Mouse (Mus musculus) forebrain, embryonic 13.5 days (tissue): ENCODE measurements around the gene Ccdc78. TPM values are rescaled to one million over a fixed set of nuclear protein-coding genes. Genes with fewer than 3 reads are reported as not detected.

ENCODE experiments used
- ATAC-seq: fragments of 200-750 bp; cut with Nextera tagmentation; 2 replicates; pipeline ENCODE4 v1.8.0; 2017
- H3K27ac ChIP-seq: fragments of 300-500 bp; sonication (generic); 2 replicates; pipeline ENCODE4 v1.5.1; 2015; ENCODE audit warnings: inconsistent platforms, mild to moderate bottlenecking, moderate library complexity
- H3K27me3 ChIP-seq: fragments of 300-500 bp; sonication (generic); 2 replicates; pipeline ENCODE4 v1.6.1; 2015; ENCODE audit warnings: mild to moderate bottlenecking, inconsistent platforms
- H3K36me3 ChIP-seq: fragments of 300-500 bp; sonication (generic); 2 replicates; pipeline ENCODE4 v1.6.1; 2015; ENCODE audit warnings: mild to moderate bottlenecking, inconsistent platforms; ENCODE audit not compliant: poor library complexity, severe bottlenecking
- H3K4me1 ChIP-seq: fragments of 300-500 bp; sonication (generic); 2 replicates; pipeline ENCODE4 v1.6.1; 2015; ENCODE audit warnings: inconsistent platforms
- H3K4me2 ChIP-seq: fragments of 300-500 bp; sonication (generic); 2 replicates; pipeline ENCODE4 v1.6.1; 2015; ENCODE audit warnings: inconsistent platforms, mild to moderate bottlenecking, moderate library complexity
- H3K4me3 ChIP-seq: fragments of 300-500 bp; sonication (generic); 2 replicates; pipeline ENCODE4 v1.5.1; 2015; ENCODE audit warnings: mild to moderate bottlenecking, inconsistent platforms
- H3K9ac ChIP-seq: fragments of 300-500 bp; sonication (generic); 2 replicates; pipeline ENCODE4 v1.6.1; 2015; ENCODE audit warnings: mild to moderate bottlenecking, inconsistent platforms
- H3K9me3 ChIP-seq: fragments of 300-500 bp; sonication (generic); replicated peaks from 2 replicates; pipeline ENCODE4 v1.6.1; 2016; ENCODE audit warnings: inconsistent platforms
- WGBS: fragments of 180-500 bp; shearing (Covaris S2); methylation state at CpG from one replicate; pipeline ENCODE4 v1.1.7; 2015; 5-methylcytosine and 5-hydroxymethylcytosine counted together
- polyA plus RNA-seq: library from polyadenylated mRNA; unstranded; fragments of >200 nt; fragmentation: Nextera tagmentation; extraction: Ambion mirVana; gene quantifications from 2 replicates; pipeline ENCODE4 v1.2.1, GENCODE M21; 2015

The Ccdc78 gene
- polyA plus RNA-seq, 1 experiment from 2014 or later, result 0.21 TPM

DNA sequence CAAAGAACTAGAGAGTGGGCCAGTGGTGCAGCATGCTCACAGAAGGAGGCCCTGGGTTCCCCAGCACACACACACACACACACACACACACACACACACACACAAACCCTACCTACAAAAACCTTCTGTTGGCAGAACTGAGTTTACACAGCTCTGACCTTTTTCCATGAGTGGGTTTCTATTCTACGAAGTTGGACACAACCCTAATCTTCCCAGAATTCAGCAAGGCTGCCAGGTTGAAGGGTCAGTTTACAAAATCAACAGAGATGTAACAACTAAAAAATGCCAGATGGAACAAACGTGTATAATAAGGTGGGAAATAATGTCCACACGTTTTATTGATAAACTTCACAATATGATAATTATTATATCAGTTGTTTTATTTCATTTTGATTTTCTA is 28.7 kb upstream of the Ccdc78 start:
- H3K36me3 ChIP-seq, result no peaks in the 10 kb centered on the region
- WGBS, result 80% methylated on average over 3 of the region's 3 CpGs

DNA sequence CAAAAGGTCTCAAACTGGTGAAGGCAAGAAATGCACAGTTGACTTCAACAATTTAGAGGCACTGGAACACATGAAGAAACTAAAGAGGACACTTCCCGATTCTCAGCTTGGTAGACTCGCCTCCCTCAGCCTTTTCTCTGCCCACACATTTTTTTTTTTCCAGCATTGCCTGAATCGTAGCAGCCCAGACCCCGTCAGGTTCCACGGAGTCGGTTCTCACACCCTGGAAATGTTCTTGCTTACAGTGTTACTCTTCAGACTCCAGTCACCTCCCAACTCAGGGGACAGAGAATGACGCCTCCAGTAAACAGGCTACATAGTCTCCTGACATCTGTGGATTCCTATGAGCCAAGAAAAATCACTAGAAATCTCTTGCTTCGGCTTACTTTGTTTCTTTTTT is 26.2 kb upstream of the Ccdc78 start:
- WGBS, result 80% methylated on average over 8 of the region's 8 CpGs
- no peak overlapping the region for H3K27ac ChIP-seq
- H3K4me3 ChIP-seq, result no peak overlapping the region
- no peaks in the 10 kb centered on the region for H3K36me3 ChIP-seq
- H3K4me1 ChIP-seq, result no peaks in the 10 kb centered on the region
- no peak overlapping the region for H3K4me2 ChIP-seq
- no peak for ATAC-seq
- 0 out of 2 replicates have a peak, but pooled peaks cover 4% of the 10 kb centered on the region for H3K27me3 ChIP-seq
- H3K9ac ChIP-seq, result no peak overlapping the region
- H3K9me3 ChIP-seq, result no peaks in the 10 kb centered on the region

More for the DNA sequence above, 28.7 kb upstream of the Ccdc78 start:
- Histone ChIP-seq H3K27ac (no peak overlapping the region), H3K27me3 (0 out of 2 replicates have a peak, but pooled peaks cover 4% of the 10 kb centered on the region), H3K4me1 (no peaks in the 10 kb centered on the region), H3K4me2 (no peak overlapping the region), H3K4me3 (no peak overlapping the region), H3K9ac (no peak overlapping the region), H3K9me3 (no peaks in the 10 kb centered on the region)
- ATAC-seq, result no peak

DNA sequence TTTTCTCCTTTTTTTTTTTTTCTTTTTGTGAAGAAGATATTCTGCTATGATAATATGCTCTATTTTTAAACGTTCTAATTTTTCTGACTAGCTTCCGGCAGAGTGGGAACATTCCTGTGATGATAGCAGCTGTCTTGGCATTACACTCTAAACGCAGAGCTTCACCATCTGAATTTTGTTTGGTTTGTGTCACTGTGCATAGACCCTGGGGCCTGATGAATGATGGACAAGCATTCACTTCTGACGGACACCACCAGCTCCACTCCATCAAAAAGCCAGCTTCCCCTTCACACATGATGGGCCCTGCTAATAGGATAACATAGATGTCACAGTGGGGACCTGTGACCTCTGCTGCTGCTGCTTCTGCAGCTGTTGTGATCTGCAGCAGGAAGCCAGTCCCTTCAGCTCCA is 24.8 kb upstream of the Ccdc78 start:
- Histone ChIP-seq H3K9me3 (no peaks in the 10 kb centered on the region), H3K36me3 (no peaks in the 10 kb centered on the region), H3K4me3 (no peak overlapping the region), H3K27me3 (0 out of 2 replicates have a peak, but pooled peaks cover 4% of the 10 kb centered on the region), H3K4me1 (peaks cover 9% of the 10 kb centered on the region), H3K9ac (no peak overlapping the region), H3K27ac (no peak overlapping the region), H3K4me2 (no peak overlapping the region)
- WGBS, result 57% methylated on average over 4 of the region's 4 CpGs
- ATAC-seq, result no peak

DNA sequence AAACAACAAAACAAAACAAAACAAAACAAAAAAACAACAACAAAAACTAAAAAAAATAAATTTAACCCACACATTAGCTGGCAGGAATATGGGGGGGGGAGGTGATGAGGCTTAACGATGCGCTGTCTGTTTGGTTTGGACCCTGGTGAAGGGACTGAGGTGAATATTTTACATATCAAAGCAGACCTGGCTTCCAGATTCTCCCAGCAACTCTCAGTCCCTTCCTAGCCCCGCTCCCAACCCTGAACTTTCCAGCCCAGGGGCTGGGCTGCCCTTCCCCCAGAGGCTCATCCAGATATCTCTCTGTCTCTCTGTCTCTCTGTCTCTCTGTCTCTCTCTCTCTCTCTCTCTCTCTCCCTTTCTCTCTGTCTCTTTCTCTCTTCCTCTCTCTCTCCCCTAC is 23.8 kb upstream of the Ccdc78 start:
- H3K4me3 ChIP-seq, result no peak overlapping the region
- H3K9ac ChIP-seq, result no peak overlapping the region
- no peaks in the 10 kb centered on the region for H3K9me3 ChIP-seq
- peaks cover 10% of the 10 kb centered on the region for H3K4me1 ChIP-seq
- 34% methylated on average over 3 of the region's 3 CpGs for WGBS
- no peak overlapping the region for H3K27ac ChIP-seq
- H3K27me3 ChIP-seq, result 0 out of 2 replicates have a peak, but pooled peaks cover 7% of the 10 kb centered on the region
- no peaks in the 10 kb centered on the region for H3K36me3 ChIP-seq
- H3K4me2 ChIP-seq, result no peak overlapping the region
- no peak for ATAC-seq

DNA sequence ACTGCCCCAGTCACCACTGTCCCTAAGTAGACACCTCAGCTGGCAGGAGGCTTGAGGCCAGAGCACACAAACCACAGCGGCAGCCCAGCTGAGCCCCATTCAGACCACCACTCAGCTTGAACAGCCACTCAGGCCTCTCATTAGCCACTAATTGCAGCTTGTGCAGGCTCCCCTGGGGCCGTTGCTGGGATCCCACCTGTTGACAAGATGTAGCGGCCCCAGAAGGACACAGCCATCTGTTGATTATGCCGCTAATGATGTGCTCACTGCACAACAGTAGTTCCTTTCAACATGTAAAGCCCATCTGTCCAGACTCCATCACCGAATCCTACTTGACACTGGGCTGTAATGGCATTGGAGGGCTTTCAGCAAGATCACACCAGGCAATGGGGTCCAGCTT is 20.5 kb upstream of the Ccdc78 start:
- WGBS, result 14% methylated on average over 5 of the region's 5 CpGs
- Histone ChIP-seq H3K9ac (0 out of 2 replicates have a peak overlapping the region, but pooled peaks have one; percentile 1), H3K4me3 (no peak overlapping the region), H3K4me2 (no peak overlapping the region), H3K27me3 (peaks cover 14% of the 10 kb centered on the region), H3K4me1 (peaks cover 10% of the 10 kb centered on the region), H3K27ac (no peak overlapping the region), H3K9me3 (no peaks in the 10 kb centered on the region), H3K36me3 (no peaks in the 10 kb centered on the region)
- ATAC-seq, result peak; percentile 74; the same call in 1 of the 2 replicates

DNA sequence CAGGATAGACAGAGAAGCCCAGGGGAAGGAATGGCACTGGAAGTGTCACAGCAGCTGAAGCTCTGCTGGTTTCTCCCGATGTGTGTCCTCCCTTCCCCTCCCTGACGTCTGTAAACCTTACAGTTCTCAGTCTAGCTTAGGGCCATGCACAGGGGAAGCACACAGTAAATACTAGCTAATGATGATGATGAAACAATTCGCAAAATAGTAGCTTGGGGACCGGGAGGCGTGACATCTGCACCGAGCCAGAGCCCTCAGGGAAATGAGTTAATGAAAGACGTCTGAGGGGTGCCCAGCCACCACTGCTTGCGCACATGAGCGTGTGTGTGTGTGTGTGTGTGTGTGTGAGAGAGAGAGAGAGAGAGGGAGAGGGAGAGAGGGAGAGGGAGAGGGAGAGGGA is 17.0 kb upstream of the Ccdc78 start:
- H3K4me1 ChIP-seq, result peaks cover 16% of the 10 kb centered on the region
- no peaks in the 10 kb centered on the region for H3K36me3 ChIP-seq
- H3K27me3 ChIP-seq, result peaks cover 14% of the 10 kb centered on the region
- 60% methylated on average over 9 of the region's 9 CpGs for WGBS
- ATAC-seq, result no peak
- no peaks in the 10 kb centered on the region for H3K9me3 ChIP-seq
- no peak overlapping the region for H3K4me2 ChIP-seq
- no peak overlapping the region for H3K4me3 ChIP-seq
- no peak overlapping the region for H3K27ac ChIP-seq
- H3K9ac ChIP-seq, result no peak overlapping the region

DNA sequence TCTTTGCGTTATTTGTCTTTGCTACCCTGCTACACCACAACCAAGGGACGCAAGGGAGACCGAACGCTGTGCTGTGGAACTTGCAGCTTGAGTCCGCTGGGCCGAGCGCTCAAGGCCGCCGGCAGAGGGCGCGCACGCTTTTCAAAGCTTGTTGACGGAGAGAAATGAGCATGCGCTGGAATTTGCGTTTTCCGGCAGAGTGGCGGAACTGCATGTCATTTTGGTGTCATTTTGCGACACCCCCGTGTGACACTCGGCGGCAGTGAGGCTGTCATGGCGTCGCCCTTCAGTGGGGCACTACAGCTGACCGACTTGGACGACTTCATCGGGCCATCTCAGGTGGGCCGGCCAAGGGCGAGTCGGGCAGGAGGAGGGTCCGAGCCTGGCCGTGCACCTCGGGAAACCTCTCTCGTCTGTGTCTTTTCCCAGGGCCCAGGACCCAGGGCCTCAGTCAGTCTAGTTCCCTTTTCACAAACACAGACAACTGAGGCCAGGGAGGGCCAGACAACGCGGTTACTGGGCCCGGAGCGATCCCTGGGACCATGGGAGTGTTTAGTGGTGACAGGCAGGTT is 12.7 kb upstream of the Ccdc78 start, which contains the start of gene Narfl:
Narfl (plus strand) TSS at position 228 of the 572 bp plus-strand sequence.
- Histone ChIP-seq H3K27ac (no peak within 1 kb of the TSS), H3K27me3 (0 out of 2 replicates have a peak, but pooled peaks cover 4% of the 10 kb centered on the region), H3K9me3 (no peaks in the 10 kb centered on the region), H3K4me2 (peak within 1 kb of the TSS; percentile 93), H3K36me3 (peaks cover 12% of the 10 kb centered on the region; the same call in 1 of the 2 replicates), H3K4me3 (peak within 1 kb of the TSS; percentile 73), H3K9ac (peak within 1 kb of the TSS; percentile 84), H3K4me1 (peaks cover 12% of the 10 kb centered on the region)
- peak; percentile 90 for ATAC-seq
- WGBS, result under 1% methylated on average over 37 of the region's 37 CpGs

DNA sequence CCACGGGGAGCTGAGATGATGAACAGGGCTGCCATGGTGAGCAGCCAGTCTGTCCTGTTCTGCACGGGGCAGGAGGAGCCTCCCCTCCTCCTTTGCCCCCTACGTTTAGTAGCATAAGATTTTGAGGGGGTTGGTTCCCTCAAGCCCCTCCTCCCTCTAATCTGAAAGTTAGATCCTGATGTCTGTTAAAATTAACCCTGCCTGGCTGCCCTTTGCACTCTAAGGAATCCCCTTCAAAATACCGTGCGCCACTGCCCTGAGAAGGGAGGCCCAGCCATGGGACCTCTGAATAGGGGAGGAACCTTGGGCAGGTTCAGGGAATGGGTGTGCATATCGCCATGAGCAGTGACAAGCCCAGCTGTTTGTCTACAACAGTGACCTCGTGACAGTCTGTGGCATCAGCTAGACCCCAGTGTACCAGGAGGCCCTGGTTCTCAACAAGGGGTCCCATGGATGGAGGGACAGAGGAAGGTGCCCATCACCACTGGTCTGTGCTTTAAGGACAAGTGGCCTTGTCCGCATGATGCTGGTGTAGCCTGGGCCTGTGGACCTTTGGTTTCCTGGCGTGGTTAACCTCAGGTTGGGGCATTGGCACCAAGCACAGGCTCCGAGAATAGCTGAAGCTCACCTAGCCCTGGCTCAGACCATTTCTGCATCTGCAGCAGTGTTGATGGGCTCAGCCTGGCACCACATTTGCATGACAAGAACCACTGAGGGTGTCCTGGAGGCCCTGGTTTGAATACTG is 10.9 kb upstream of the Ccdc78 start:
- no peak overlapping the region for H3K27ac ChIP-seq
- 78% methylated on average over 10 of the region's 10 CpGs for WGBS

DNA sequence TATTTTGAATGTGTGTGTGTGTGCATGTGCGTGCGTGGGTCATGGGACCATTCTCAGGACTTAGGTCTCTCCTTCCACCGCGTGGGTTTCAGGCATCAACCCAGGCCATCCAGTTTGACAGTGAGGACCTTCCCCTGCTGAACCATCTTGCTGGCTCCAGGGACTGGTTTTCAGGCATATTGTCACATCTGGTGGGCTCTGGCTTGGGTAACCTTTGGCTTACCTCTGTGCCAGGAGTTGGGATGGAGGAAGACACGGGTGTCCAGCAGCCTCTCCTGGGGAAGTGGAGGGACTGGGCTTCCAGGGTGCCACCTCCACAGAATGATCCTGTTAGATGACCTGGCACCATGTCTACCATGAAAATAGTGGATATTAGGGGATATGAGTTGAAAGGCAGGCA is 8.4 kb upstream of the Ccdc78 start:
- peaks cover 48% of the 10 kb centered on the region for H3K36me3 ChIP-seq
- ATAC-seq, result no peak

More for the DNA sequence above, 10.9 kb upstream of the Ccdc78 start:
- Histone ChIP-seq H3K4me1 (peaks cover 12% of the 10 kb centered on the region), H3K4me2 (no peak overlapping the region), H3K36me3 (peaks cover 24% of the 10 kb centered on the region; the same call in 1 of the 2 replicates), H3K4me3 (no peak overlapping the region), H3K9me3 (no peaks in the 10 kb centered on the region), H3K27me3 (no peaks in the 10 kb centered on the region), H3K9ac (no peak overlapping the region)
- no peak for ATAC-seq

DNA sequence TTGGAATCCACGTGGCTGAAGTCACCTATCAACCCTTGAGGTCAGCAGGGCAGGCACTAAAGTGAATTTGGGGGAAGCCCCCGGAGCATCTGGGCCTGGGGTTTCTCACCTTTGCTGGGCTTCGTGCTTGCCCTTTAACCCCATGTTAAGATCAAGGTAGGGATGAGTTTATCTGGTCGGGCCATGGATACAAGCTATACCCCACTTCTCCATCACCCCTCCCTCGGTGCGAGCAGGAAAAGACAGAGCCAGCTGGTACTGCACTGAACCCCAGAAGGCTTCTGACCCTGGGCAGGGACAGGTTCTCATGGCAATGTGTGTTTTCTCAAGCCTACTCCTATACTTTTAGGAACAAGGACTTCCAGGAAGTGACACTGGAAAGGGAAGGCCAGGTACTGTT is 5.0 kb upstream of the Ccdc78 start:
- H3K4me2 ChIP-seq, result no peak overlapping the region
- peaks cover 25% of the 10 kb centered on the region for H3K4me1 ChIP-seq
- no peaks in the 10 kb centered on the region for H3K27me3 ChIP-seq
- ATAC-seq, result no peak
- H3K9ac ChIP-seq, result no peak overlapping the region
- 88% methylated on average over 6 of the region's 6 CpGs for WGBS
- no peaks in the 10 kb centered on the region for H3K9me3 ChIP-seq
- H3K36me3 ChIP-seq, result peaks cover 61% of the 10 kb centered on the region
- no peak overlapping the region for H3K27ac ChIP-seq
- H3K4me3 ChIP-seq, result no peak overlapping the region

More for the DNA sequence above, 8.4 kb upstream of the Ccdc78 start:
- H3K4me1 ChIP-seq, result peaks cover 14% of the 10 kb centered on the region
- H3K27me3 ChIP-seq, result no peaks in the 10 kb centered on the region
- H3K4me2 ChIP-seq, result no peak overlapping the region
- 98% methylated on average over 5 of the region's 5 CpGs for WGBS
- H3K9ac ChIP-seq, result no peak overlapping the region
- no peak overlapping the region for H3K27ac ChIP-seq
- H3K9me3 ChIP-seq, result no peaks in the 10 kb centered on the region
- H3K4me3 ChIP-seq, result no peak overlapping the region

DNA sequence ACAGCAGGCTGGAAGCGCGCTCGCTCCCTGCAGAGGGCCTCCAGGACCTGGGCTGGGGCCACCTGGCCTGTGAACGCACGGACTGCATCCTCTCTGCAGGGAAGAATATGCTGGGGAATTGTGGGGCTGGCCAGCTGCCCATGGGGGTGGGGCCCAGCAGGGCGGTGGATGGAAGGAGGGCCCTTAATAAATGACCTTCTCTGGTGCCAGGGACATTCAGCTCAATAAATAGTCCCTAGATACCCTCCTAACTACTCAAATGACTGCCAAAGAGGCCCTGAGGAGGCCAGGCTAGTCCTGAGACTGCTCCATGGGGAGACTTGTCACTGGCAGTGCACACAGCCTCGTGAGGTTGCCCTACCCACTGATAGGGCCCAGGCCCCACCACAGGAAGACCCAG is 3.3 kb upstream of the Ccdc78 start:
- no peak overlapping the region for H3K27ac ChIP-seq
- H3K9ac ChIP-seq, result no peak overlapping the region
- no peak overlapping the region for H3K4me3 ChIP-seq
- peaks cover 60% of the 10 kb centered on the region for H3K36me3 ChIP-seq
- H3K27me3 ChIP-seq, result no peaks in the 10 kb centered on the region
- H3K4me1 ChIP-seq, result peaks cover 25% of the 10 kb centered on the region
- no peak for ATAC-seq
- H3K9me3 ChIP-seq, result no peaks in the 10 kb centered on the region
- whole genome bisulfite sequencing, result 71% methylated on average over 7 of the region's 7 CpGs
- 0 out of 2 replicates have a peak overlapping the region, but pooled peaks have one; percentile 80 for H3K4me2 ChIP-seq

DNA sequence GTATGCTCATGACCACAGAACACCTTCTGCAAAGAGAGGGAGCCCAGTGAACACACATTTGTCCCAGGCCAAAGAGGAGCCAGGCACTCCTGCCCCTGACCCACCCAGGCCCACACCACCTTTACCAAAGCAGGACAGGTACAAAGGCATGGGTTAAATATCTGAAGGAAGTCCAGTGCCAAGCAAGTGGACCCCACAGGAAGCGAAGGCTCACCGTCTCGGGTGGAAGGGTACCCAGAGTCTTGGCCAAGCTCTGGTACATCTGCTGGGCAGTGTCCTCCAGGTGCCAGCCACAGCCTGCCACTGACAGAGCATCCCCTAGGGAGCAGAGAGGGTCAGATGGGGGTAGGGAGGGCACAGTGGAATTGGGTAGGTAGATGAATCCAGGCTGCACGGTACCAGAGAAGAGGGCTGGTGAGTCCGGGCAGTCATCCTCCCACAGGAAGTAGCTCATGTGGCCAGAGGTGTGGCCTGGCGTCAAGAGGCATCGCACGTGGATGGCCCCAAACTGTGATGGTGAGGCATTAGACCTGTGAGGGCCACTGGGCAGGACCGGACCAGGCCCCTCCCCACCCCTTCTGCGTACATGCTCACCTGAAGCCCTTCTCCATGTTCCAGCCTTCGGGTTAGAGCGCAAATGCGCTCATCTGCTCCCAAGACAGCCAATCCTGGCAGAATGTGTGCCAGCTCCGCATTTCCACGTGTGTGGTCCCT is 2.4 kb upstream of the Ccdc78 start:
- H3K4me2 ChIP-seq, result peak overlapping the region; percentile 80
- ATAC-seq, result no peak
- WGBS, result 84% methylated on average over 15 of the region's 15 CpGs
- H3K9ac ChIP-seq, result peak overlapping the region; percentile 86
- H3K4me1 ChIP-seq, result peaks cover 25% of the 10 kb centered on the region
- H3K9me3 ChIP-seq, result no peaks in the 10 kb centered on the region
- peaks cover 62% of the 10 kb centered on the region for H3K36me3 ChIP-seq
- H3K27me3 ChIP-seq, result no peaks in the 10 kb centered on the region
- H3K4me3 ChIP-seq, result peak overlapping the region; percentile 77
- no peak overlapping the region for H3K27ac ChIP-seq
